Mouse (Mus musculus) kidney, postnatal 10 days (tissue): ENCODE data around the gene Abce1.
"Not testable (repeated sequence)": the region's sequence is repeated elsewhere in the genome, so short reads cannot be mapped to it uniquely, and the experiment has no call there.

Source experiments
- DNase-seq: peaks from one replicate; pipeline ENCODE4 v3.0.0; 2021; ENCODE audit warnings: mixed read lengths

Gene Abce1

GRCm38 (mm10) chr8:79711064-79711961 is at the start of gene Abce1, which contains the start of gene Anapc10:
Abce1 (minus strand) TSS chr8:79711740.
Anapc10 (plus strand) TSS chr8:79711820.
- peak; percentile 100 for DNase-seq

GRCm38 (mm10) chr8:79750305-79750704 is 38.8 kb upstream of the Abce1 start:
- DNase-seq, result peak; percentile 15

GRCm38 (mm10) chr8:79748591-79748990 is 37.1 kb upstream of the Abce1 start:
- DNase-seq, result no peak

GRCm38 (mm10) chr8:79748171-79748570 is 36.6 kb upstream of the Abce1 start:
- no peak for DNase-seq

- DNase-seq, result peak; percentile 50
Measured at GRCm38 (mm10) chr8:79734304-79734703, 22.8 kb upstream of the Abce1 start.

GRCm38 (mm10) chr8:79727900-79728299 is 16.4 kb upstream of the Abce1 start:
- no peak for DNase-seq

- no peak for DNase-seq
Measured at GRCm38 (mm10) chr8:79724589-79724988, 13.0 kb upstream of the Abce1 start.

GRCm38 (mm10) chr8:79723308-79723707 is 11.8 kb upstream of the Abce1 start:
- no peak for DNase-seq

- no peak for DNase-seq
Measured at GRCm38 (mm10) chr8:79721537-79721936, 10.0 kb upstream of the Abce1 start.

GRCm38 (mm10) chr8:79712676-79713075 is 1.1 kb upstream of the Abce1 start:
- DNase-seq, result no peak

GRCm38 (mm10) chr8:79706687-79707086 is 4.9 kb downstream of the Abce1 start:
- no peak for DNase-seq

- DNase-seq, result no peak
Measured at GRCm38 (mm10) chr8:79692531-79692930, 19.0 kb downstream of the Abce1 start.

- not testable (repeated sequence) for DNase-seq
Measured at GRCm38 (mm10) chr8:79685927-79686326, 25.6 kb downstream of the Abce1 start.

GRCm38 (mm10) chr8:79680965-79681364 is 30.6 kb downstream of the Abce1 start:
- DNase-seq, result no peak

GRCm38 (mm10) chr8:79680555-79680954 is 31.0 kb downstream of the Abce1 start:
- peak; percentile 33 for DNase-seq

- DNase-seq, result not testable (repeated sequence)
Measured at GRCm38 (mm10) chr8:79680083-79680482, 31.5 kb downstream of the Abce1 start.

GRCm38 (mm10) chr8:79679005-79679404 is 32.5 kb downstream of the Abce1 start:
- DNase-seq, result no peak

GRCm38 (mm10) chr8:79676461-79676860 is 35.1 kb downstream of the Abce1 start:
- no peak for DNase-seq

GRCm38 (mm10) chr8:79658715-79659114 is 52.8 kb downstream of the Abce1 start:
- not testable (repeated sequence) for DNase-seq

- DNase-seq, result no peak
Measured at GRCm38 (mm10) chr8:79653736-79654135, 57.8 kb downstream of the Abce1 start.

- peak; percentile 32 for DNase-seq
Measured at GRCm38 (mm10) chr8:79650158-79650814, 61.3 kb downstream of the Abce1 start.

GRCm38 (mm10) chr8:79649569-79649968 is 62.0 kb downstream of the Abce1 start:
- DNase-seq, result no peak

- no peak for DNase-seq
Measured at GRCm38 (mm10) chr8:79641119-79641518, 70.4 kb downstream of the Abce1 start.
